Mouse (Mus musculus) forebrain, embryonic 10.5 days (tissue): ENCODE results near the gene Ubxn10. TPM values are rescaled to one million over a fixed set of nuclear protein-coding genes. Genes with fewer than 3 reads are reported as not detected.
A peak's percentile ranks its signal among the peaks of the same experiment; 100 is the strongest.

ENCODE experiments used
- DNase-seq: peaks from one replicate; pipeline ENCODE4 v3.0.0-alpha.2; 2017; ENCODE audit warnings: low spot score; ENCODE audit errors: extremely low spot score
- H3K27ac ChIP-seq: fragments of 300-500 bp; sonication (generic); 2 replicates; pipeline ENCODE4 v1.5.1; 2016; ENCODE audit warnings: mild to moderate bottlenecking
- H3K27me3 ChIP-seq: fragments of 300-500 bp; sonication (generic); 2 replicates; pipeline ENCODE4 v1.6.1; 2016; ENCODE audit warnings: mild to moderate bottlenecking; ENCODE audit not compliant: poor library complexity, severe bottlenecking
- H3K36me3 ChIP-seq: fragments of 300-500 bp; sonication (generic); replicated peaks from 2 replicates; pipeline ENCODE4 v1.6.1; 2016; ENCODE audit warnings: mild to moderate bottlenecking, moderate library complexity
- H3K4me1 ChIP-seq: fragments of 300-500 bp; sonication (generic); 2 replicates; pipeline ENCODE4 v1.6.1; 2016
- H3K4me3 ChIP-seq: fragments of 300-500 bp; sonication (generic); 2 replicates; pipeline ENCODE4 v1.5.1; 2016; ENCODE audit warnings: mild to moderate bottlenecking, moderate library complexity
- H3K9me3 ChIP-seq: fragments of 300-500 bp; sonication (generic); 2 replicates; pipeline ENCODE4 v1.6.1; 2016; ENCODE audit warnings: mild to moderate bottlenecking, moderate library complexity
- WGBS: fragments of 180-500 bp; shearing (Covaris S2); methylation state at CpG from one replicate; pipeline ENCODE4 v1.1.7; 2016; 5-methylcytosine and 5-hydroxymethylcytosine counted together
- polyA plus RNA-seq: library from polyadenylated mRNA; unstranded; fragments of >200 nt; fragmentation: Nextera tagmentation; extraction: Ambion mirVana; gene quantifications from 2 replicates; pipeline ENCODE4 v1.2.1, GENCODE M21; 2016

The Ubxn10 gene
- polyA plus RNA-seq, 1 experiment from 2014 or later: 1.4 TPM

GRCm38 (mm10) chr4:138754432-138754831, 17.5 kb upstream of the Ubxn10 start:
- DNase-seq: no peak
- WGBS: 91% methylated on average over 9 of the region's 9 CpGs
- Histone ChIP-seq H3K4me3 (no peak overlapping the region), H3K27ac (no peak overlapping the region), H3K27me3 (no peaks in the 10 kb centered on the region), H3K9me3 (no peaks in the 10 kb centered on the region), H3K36me3 (no peaks in the 10 kb centered on the region), H3K4me1 (no peaks in the 10 kb centered on the region)

DNA sequence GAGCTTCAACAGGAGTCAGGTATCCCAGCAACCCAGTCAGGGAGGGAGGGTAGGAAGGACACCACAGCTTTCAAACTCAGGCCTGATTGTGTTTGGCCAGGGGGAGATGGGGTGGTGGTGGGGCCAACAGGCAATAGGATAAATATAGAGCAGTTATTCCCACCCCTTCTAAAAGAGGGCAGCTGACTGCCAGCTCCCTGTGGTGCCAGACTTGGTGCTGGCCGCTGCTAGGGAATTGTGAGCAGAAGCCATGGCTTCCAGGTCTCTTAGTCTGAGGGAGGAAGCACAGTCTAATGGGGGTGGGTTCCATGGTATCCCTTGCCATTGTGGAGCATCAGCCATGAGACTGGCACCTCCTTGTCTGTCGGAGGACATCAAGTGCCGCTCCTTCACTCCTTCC, 16.6 kb upstream of the Ubxn10 start:
- Histone ChIP-seq H3K27me3 (no peaks in the 10 kb centered on the region), H3K36me3 (no peaks in the 10 kb centered on the region), H3K27ac (no peak overlapping the region), H3K9me3 (no peaks in the 10 kb centered on the region), H3K4me1 (no peaks in the 10 kb centered on the region), H3K4me3 (no peak overlapping the region)
- no peak for DNase-seq
- 89% methylated on average over 3 of the region's 3 CpGs for WGBS

- H3K9me3 ChIP-seq: no peaks in the 10 kb centered on the region
- WGBS: 91% methylated on average over 6 of the region's 6 CpGs
- peaks cover 1% of the 10 kb centered on the region; the same call in 1 of the 2 replicates for H3K4me1 ChIP-seq
- no peaks in the 10 kb centered on the region for H3K36me3 ChIP-seq
- H3K27me3 ChIP-seq: no peaks in the 10 kb centered on the region
- H3K27ac ChIP-seq: no peak overlapping the region
- DNase-seq: no peak
- no peak overlapping the region for H3K4me3 ChIP-seq
Measured at GRCm38 (mm10) chr4:138752603-138753002, 15.6 kb upstream of the Ubxn10 start.

- Histone ChIP-seq H3K27me3 (no peaks in the 10 kb centered on the region; the same call in 1 of the 2 replicates), H3K36me3 (no peaks in the 10 kb centered on the region), H3K9me3 (no peaks in the 10 kb centered on the region), H3K4me3 (no peak overlapping the region), H3K27ac (no peak overlapping the region), H3K4me1 (peaks cover 12% of the 10 kb centered on the region)
- DNase-seq: peak; percentile 38
- 59% methylated on average over 8 of the region's 8 CpGs for WGBS
Measured at GRCm38 (mm10) chr4:138748369-138749072, 11.6 kb upstream of the Ubxn10 start.

GRCm38 (mm10) chr4:138747851-138748250, 10.9 kb upstream of the Ubxn10 start:
- Histone ChIP-seq H3K4me1 (peaks cover 18% of the 10 kb centered on the region), H3K9me3 (no peaks in the 10 kb centered on the region), H3K36me3 (no peaks in the 10 kb centered on the region), H3K27ac (no peak overlapping the region), H3K27me3 (no peaks in the 10 kb centered on the region; the same call in 1 of the 2 replicates), H3K4me3 (no peak overlapping the region)
- no peak for DNase-seq
- WGBS: 77% methylated on average over 10 of the region's 10 CpGs

DNA sequence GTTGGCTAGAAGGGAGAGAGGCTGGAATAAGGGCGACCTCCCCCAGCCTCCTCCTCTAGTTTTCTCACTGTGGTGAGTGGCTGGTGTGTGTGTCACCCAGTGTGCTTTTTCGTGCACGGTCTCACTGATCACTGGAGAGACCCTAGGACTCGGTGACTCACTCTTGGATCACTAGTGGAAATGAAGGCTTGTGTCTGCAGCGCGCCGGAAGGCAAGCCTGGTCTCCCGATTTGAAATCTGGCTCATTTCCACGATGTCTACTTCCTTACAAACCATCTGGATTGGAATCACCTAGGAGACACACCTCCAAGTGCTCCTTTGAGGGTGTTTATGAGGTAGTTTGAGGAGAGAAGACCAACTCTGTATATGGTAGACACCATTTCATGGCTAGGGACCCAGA, 9.9 kb upstream of the Ubxn10 start:
- 89% methylated on average over 9 of the region's 9 CpGs for WGBS
- H3K27me3 ChIP-seq: peaks cover 6% of the 10 kb centered on the region
- no peaks in the 10 kb centered on the region for H3K36me3 ChIP-seq
- H3K9me3 ChIP-seq: no peaks in the 10 kb centered on the region
- no peak overlapping the region for H3K4me3 ChIP-seq
- DNase-seq: no peak
- H3K4me1 ChIP-seq: peaks cover 28% of the 10 kb centered on the region
- H3K27ac ChIP-seq: no peak overlapping the region

- peaks cover 16% of the 10 kb centered on the region for H3K27me3 ChIP-seq
Measured at GRCm38 (mm10) chr4:138745884-138746283, 8.9 kb upstream of the Ubxn10 start.

DNA sequence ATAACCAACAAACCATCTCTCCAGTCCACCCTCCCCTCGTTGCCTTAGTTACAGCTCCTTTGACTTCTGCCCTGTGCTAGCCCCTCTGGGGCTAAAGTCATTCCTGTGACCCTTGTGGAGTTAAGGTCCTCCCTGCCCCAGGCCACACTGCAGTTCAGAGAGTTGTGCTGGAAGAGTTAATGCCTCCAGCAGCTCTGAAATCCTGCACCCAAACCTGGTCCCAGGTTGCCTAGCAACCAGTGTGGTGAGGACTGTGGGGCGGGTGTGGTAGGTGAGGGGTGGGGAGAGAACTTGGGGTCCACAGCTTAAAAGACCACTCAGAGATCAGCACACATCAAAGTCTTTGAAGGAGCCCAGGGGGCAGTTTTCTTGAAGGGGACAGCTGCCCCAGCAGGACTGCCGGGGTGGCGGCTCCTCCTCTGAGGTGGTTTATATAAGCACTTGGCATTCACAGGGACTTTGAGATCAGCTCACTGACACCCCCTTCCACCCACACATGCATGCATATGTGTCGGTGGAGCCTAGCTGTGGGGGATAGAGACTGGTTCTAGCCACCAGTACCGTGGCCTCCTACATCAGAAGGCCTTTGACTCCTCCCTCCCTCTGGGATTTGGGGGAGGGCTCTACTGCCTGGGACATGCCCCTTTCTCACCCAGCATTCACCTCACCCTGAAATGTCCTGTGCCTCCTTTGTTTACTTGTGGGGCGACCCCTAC, 2.3 kb upstream of the Ubxn10 start:
- no peaks in the 10 kb centered on the region for H3K36me3 ChIP-seq
- 21% methylated on average over 7 of the region's 7 CpGs for WGBS
- peak; percentile 21 for DNase-seq
- H3K27me3 ChIP-seq: peaks cover 17% of the 10 kb centered on the region
- peaks cover 51% of the 10 kb centered on the region for H3K4me1 ChIP-seq
- no peak overlapping the region for H3K4me3 ChIP-seq
- peak overlapping the region; percentile 44 for H3K27ac ChIP-seq
- no peaks in the 10 kb centered on the region for H3K9me3 ChIP-seq

More at GRCm38 (mm10) chr4:138745884-138746283, 8.9 kb upstream of the Ubxn10 start:
- 65% methylated on average over 4 of the region's 4 CpGs for WGBS
- DNase-seq: no peak
- Histone ChIP-seq H3K4me1 (peaks cover 33% of the 10 kb centered on the region), H3K36me3 (no peaks in the 10 kb centered on the region), H3K27ac (peak overlapping the region; percentile 25; the same call in 1 of the 2 replicates), H3K9me3 (no peaks in the 10 kb centered on the region), H3K4me3 (no peak overlapping the region)

DNA sequence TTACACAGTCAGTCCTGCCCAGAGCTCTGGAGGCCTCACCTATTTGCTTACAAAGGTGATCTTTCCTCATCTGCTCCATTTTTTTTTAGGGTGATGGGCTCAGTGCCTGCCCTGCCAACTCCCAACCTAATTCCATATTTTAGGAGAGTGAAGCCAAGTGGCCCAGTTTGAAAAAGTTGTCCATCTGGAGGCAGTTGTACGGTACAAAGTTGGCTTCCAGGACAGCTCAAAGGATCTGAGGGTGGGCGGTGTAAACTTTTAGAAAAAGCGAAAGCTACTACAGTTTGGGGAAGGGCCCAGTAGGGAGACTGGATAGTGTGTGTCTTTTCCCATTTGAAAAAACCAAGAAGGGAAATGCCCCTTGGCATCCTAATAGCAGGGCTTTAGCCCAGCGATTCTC, 2.1 kb downstream of the Ubxn10 start:
- Histone ChIP-seq H3K27me3 (peaks cover 26% of the 10 kb centered on the region), H3K36me3 (no peaks in the 10 kb centered on the region), H3K27ac (no peak overlapping the region), H3K9me3 (no peaks in the 10 kb centered on the region), H3K4me1 (peaks cover 30% of the 10 kb centered on the region), H3K4me3 (no peak overlapping the region)
- 94% methylated on average over 4 of the region's 4 CpGs for WGBS
- no peak for DNase-seq

DNA sequence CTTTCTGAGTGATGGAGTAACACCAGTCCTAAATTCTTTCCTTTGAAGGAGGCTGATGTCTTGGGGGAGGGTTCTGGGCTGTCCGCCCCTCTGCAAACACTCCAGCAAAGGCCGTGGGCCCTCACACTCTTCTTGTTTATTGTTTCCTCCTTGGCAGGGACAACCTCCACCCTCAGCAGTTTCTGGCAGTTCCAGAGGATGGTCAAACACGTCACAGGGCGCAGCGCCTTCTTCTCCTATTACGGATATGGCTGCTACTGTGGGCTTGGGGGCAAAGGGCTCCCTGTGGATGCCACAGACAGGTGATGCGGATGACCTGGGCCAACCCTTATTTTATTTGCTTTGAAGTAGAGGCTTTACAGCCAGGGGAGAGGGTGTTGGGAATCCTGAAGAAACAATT, 2.9 kb downstream of the Ubxn10 start:
- Histone ChIP-seq H3K27me3 (peaks cover 28% of the 10 kb centered on the region), H3K4me3 (no peak overlapping the region), H3K4me1 (peaks cover 30% of the 10 kb centered on the region), H3K9me3 (no peaks in the 10 kb centered on the region), H3K27ac (no peak overlapping the region), H3K36me3 (no peaks in the 10 kb centered on the region)
- 82% methylated on average over 7 of the region's 7 CpGs for WGBS
- no peak for DNase-seq

DNA sequence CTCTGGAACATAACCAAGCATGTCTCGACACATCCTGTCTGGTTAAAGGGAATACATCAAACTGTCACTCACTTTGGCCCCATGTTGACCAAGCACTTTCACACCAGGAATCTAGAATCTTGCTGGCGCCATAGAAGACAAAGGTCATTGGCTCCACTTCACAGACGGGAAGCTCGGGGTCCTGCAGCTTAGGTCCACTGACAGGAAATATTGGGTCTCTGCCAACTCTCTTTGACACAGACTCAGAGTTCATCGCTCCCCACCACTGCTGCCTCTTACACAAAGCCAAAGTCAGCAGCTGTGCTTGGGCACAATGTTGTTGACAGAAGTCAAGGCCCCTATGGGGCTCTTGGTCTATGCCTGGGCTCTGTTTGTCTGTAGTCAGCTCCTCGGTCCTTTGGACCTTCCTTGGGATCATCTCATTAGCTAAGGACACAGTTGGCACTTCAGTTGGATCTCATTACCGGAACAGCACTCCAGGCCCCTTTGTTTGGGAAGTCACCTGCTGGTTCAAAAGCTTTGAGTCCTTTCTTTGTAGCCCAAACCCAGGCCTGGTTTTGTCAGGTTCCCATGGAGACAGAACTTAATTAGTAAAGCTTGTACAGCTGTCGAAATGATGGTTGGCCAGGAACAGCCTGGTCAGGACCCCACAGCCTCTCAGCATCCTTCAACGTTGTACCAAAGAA, 7.8 kb downstream of the Ubxn10 start:
- Histone ChIP-seq H3K4me1 (peaks cover 29% of the 10 kb centered on the region), H3K27ac (no peak overlapping the region), H3K4me3 (no peak overlapping the region), H3K27me3 (peaks cover 71% of the 10 kb centered on the region), H3K36me3 (no peaks in the 10 kb centered on the region), H3K9me3 (no peaks in the 10 kb centered on the region)
- peak; percentile 60 for DNase-seq
- 35% methylated on average over 9 of the region's 9 CpGs for WGBS

GRCm38 (mm10) chr4:138725751-138726150, 11.2 kb downstream of the Ubxn10 start:
- 87% methylated on average over 5 of the region's 5 CpGs for WGBS
- DNase-seq: no peak
- no peak overlapping the region for H3K4me3 ChIP-seq

GRCm38 (mm10) chr4:138725127-138725461, 11.9 kb downstream of the Ubxn10 start:
- 6% methylated on average over 13 of the region's 13 CpGs for WGBS
- Histone ChIP-seq H3K9me3 (no peaks in the 10 kb centered on the region), H3K27me3 (peaks cover 67% of the 10 kb centered on the region), H3K36me3 (no peaks in the 10 kb centered on the region), H3K4me3 (peak overlapping the region; percentile 50), H3K4me1 (peaks cover 40% of the 10 kb centered on the region), H3K27ac (peak overlapping the region; percentile 84)
- DNase-seq: peak; percentile 71

More at GRCm38 (mm10) chr4:138725751-138726150, 11.2 kb downstream of the Ubxn10 start:
- Histone ChIP-seq H3K9me3 (no peaks in the 10 kb centered on the region), H3K4me1 (peaks cover 40% of the 10 kb centered on the region), H3K27me3 (peaks cover 73% of the 10 kb centered on the region), H3K36me3 (no peaks in the 10 kb centered on the region), H3K27ac (peak overlapping the region; percentile 84)
